Mouse (Mus musculus) embryonic facial prominence, embryonic 13.5 days (tissue): ENCODE data around the gene Camta1. TPM values are rescaled to one million over a fixed set of nuclear protein-coding genes. Genes with fewer than 3 reads are reported as not detected.

Experiments used
- ATAC-seq: fragments of 200-750 bp; cut with Nextera tagmentation; 2 replicates; pipeline ENCODE4 v1.8.0; 2017; ENCODE audit warnings: low read depth; ENCODE audit not compliant: insufficient number of reproducible peaks, insufficient read depth, low FRiP score, low TSS enrichment
- H3K27ac ChIP-seq: fragments of 300-500 bp; sonication (generic); 2 replicates; pipeline ENCODE4 v1.5.1; 2015; ENCODE audit warnings: moderate library complexity, mild to moderate bottlenecking, inconsistent platforms
- H3K27me3 ChIP-seq: fragments of 300-500 bp; sonication (generic); 2 replicates; pipeline ENCODE4 v1.6.1; 2015; ENCODE audit warnings: mild to moderate bottlenecking, inconsistent platforms
- H3K36me3 ChIP-seq: fragments of 300-500 bp; sonication (generic); 2 replicates; pipeline ENCODE4 v1.6.1; 2015; ENCODE audit warnings: mild to moderate bottlenecking, inconsistent platforms
- H3K4me1 ChIP-seq: fragments of 300-500 bp; sonication (generic); 2 replicates; pipeline ENCODE4 v1.6.1; 2015; ENCODE audit warnings: inconsistent platforms
- H3K4me2 ChIP-seq: fragments of 300-500 bp; sonication (generic); 2 replicates; pipeline ENCODE4 v1.6.1; 2015; ENCODE audit warnings: moderate library complexity, mild to moderate bottlenecking, inconsistent platforms
- H3K4me3 ChIP-seq: fragments of 300-500 bp; sonication (generic); 2 replicates; pipeline ENCODE4 v1.5.1; 2015; ENCODE audit warnings: mild to moderate bottlenecking, inconsistent platforms
- H3K9ac ChIP-seq: fragments of 300-500 bp; sonication (generic); 2 replicates; pipeline ENCODE4 v1.6.1; 2015; ENCODE audit warnings: mild to moderate bottlenecking, inconsistent platforms
- H3K9me3 ChIP-seq: fragments of 300-500 bp; sonication (generic); 2 replicates; pipeline ENCODE4 v1.6.1; 2016; ENCODE audit warnings: inconsistent platforms
- WGBS: fragments of 180-500 bp; shearing (Covaris S2); methylation state at CpG from one replicate; pipeline ENCODE4 v1.1.7; 2015; ENCODE audit warnings: mixed read lengths; 5-methylcytosine and 5-hydroxymethylcytosine counted together
- polyA plus RNA-seq: library from polyadenylated mRNA; unstranded; fragments of >200 nt; fragmentation: Nextera tagmentation; extraction: Ambion mirVana; gene quantifications from 2 replicates; pipeline ENCODE4 v1.2.1, GENCODE M21; 2015

Camta1 gene
- polyA plus RNA-seq, 1 experiment from 2014 or later = 106 TPM

GRCm38 (mm10) chr4:151171117-151171516, 690.6 kb downstream of the Camta1 start:
- ATAC-seq = no peak
- H3K36me3 ChIP-seq = no peaks in the 10 kb centered on the region
- no peak overlapping the region for H3K9ac ChIP-seq
- peaks cover 8% of the 10 kb centered on the region for H3K27me3 ChIP-seq
- no peak overlapping the region for H3K27ac ChIP-seq
- H3K4me3 ChIP-seq = no peak overlapping the region
- H3K9me3 ChIP-seq = no peaks in the 10 kb centered on the region
- WGBS = 76% methylated on average over 3 of the region's 3 CpGs
- no peaks in the 10 kb centered on the region for H3K4me1 ChIP-seq
- H3K4me2 ChIP-seq = no peak overlapping the region

- no peaks in the 10 kb centered on the region for H3K9me3 ChIP-seq
- no peak overlapping the region for H3K4me3 ChIP-seq
- peaks cover 2% of the 10 kb centered on the region for H3K4me1 ChIP-seq
- no peak overlapping the region for H3K4me2 ChIP-seq
- H3K9ac ChIP-seq = no peak overlapping the region
- 70% methylated on average over 18 of the region's 18 CpGs for WGBS
- peaks cover 13% of the 10 kb centered on the region for H3K27me3 ChIP-seq
- no peak overlapping the region for H3K27ac ChIP-seq
- no peaks in the 10 kb centered on the region for H3K36me3 ChIP-seq
- no peak for ATAC-seq
Measured at GRCm38 (mm10) chr4:151170658-151171057, 691.0 kb downstream of the Camta1 start.

GRCm38 (mm10) chr4:151166969-151167368, 694.7 kb downstream of the Camta1 start:
- H3K27me3 ChIP-seq = peaks cover 30% of the 10 kb centered on the region
- H3K9me3 ChIP-seq = no peaks in the 10 kb centered on the region
- H3K4me2 ChIP-seq = no peak overlapping the region
- no peak overlapping the region for H3K9ac ChIP-seq
- H3K36me3 ChIP-seq = no peaks in the 10 kb centered on the region
- no peak for ATAC-seq
- H3K27ac ChIP-seq = no peak overlapping the region
- peaks cover 5% of the 10 kb centered on the region for H3K4me1 ChIP-seq
- WGBS = 82% methylated on average over 6 of the region's 6 CpGs
- no peak overlapping the region for H3K4me3 ChIP-seq

DNA sequence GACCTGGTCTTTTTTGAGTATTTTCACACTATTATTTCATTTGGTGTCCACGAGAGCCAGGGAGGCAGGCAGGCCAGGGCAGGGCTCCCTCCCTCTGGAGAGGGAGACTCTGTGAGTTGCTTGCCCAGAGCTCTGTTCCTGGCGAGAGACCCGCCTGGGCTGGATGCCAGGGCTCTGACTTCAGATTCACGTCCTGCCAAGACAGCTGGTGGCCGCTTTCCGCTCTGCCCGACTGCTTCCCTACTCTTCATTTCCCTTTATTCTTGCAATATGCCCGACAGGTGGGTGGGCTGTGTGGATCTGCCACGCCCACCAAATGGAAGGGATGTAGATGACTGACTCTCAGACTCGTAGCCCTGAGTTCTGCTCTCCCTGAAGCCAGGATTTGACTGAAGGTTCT, 696.1 kb downstream of the Camta1 start:
- H3K27ac ChIP-seq = no peak overlapping the region
- peaks cover 5% of the 10 kb centered on the region for H3K4me1 ChIP-seq
- H3K4me2 ChIP-seq = no peak overlapping the region
- H3K27me3 ChIP-seq = peaks cover 30% of the 10 kb centered on the region
- no peak overlapping the region for H3K9ac ChIP-seq
- H3K4me3 ChIP-seq = no peak overlapping the region
- H3K9me3 ChIP-seq = no peaks in the 10 kb centered on the region
- H3K36me3 ChIP-seq = no peaks in the 10 kb centered on the region
- ATAC-seq = no peak
- WGBS = 11% methylated on average over 10 of the region's 10 CpGs

DNA sequence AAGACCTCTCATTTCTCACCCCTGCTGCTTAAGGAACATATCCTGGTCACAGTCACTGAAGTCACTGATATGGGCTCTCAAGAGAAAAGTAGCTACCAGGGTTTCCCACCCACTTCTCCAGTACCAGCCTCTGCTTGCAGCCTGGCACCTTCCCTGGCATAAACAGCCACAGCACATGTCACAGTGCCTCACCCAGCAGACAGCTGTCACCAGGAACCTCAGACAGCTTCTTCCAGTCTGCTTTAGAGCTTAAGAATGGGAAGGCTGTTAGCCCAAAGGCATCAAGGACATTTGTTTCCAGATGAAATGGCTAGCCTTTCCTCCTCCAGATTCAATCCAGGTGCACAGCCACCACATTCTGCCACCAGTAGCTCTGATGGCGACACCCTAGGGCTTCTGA, 697.4 kb downstream of the Camta1 start:
- H3K27me3 ChIP-seq = peaks cover 30% of the 10 kb centered on the region
- no peaks in the 10 kb centered on the region for H3K36me3 ChIP-seq
- no peak overlapping the region for H3K27ac ChIP-seq
- 80% methylated on average over 1 of the region's 1 CpGs for WGBS
- H3K4me2 ChIP-seq = no peak overlapping the region
- no peaks in the 10 kb centered on the region for H3K9me3 ChIP-seq
- no peak overlapping the region for H3K4me3 ChIP-seq
- H3K4me1 ChIP-seq = peaks cover 5% of the 10 kb centered on the region
- ATAC-seq = no peak
- no peak overlapping the region for H3K9ac ChIP-seq

GRCm38 (mm10) chr4:151161869-151162268, 699.8 kb downstream of the Camta1 start:
- Histone ChIP-seq H3K4me1 (peaks cover 5% of the 10 kb centered on the region), H3K9me3 (no peaks in the 10 kb centered on the region), H3K4me3 (no peak overlapping the region), H3K27ac (no peak overlapping the region), H3K9ac (no peak overlapping the region), H3K27me3 (peaks cover 25% of the 10 kb centered on the region), H3K36me3 (no peaks in the 10 kb centered on the region), H3K4me2 (no peak overlapping the region)
- WGBS = 37% methylated on average over 6 of the region's 6 CpGs
- no peak for ATAC-seq

DNA sequence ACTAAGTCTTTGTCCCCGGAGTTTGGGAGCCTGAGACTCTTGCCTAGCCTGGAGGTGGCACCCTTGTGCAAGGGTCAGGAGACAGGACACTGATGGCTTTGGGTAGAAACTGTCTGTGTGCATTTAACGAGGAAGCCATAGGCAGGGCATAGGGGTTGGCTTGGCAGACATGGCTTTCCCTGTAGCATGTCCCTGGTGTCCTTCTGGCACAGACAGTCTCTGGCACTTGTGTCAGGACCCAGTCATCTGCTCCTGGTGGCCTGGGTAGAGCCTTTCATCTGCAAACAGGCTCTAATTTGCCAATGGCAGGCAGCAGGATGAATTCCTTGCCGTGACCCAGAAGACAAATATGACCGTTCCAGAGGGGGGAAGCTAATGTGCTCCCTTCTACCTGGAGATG, 700.7 kb downstream of the Camta1 start:
- H3K9me3 ChIP-seq = no peaks in the 10 kb centered on the region
- peaks cover 20% of the 10 kb centered on the region for H3K27me3 ChIP-seq
- ATAC-seq = no peak
- no peak overlapping the region for H3K4me2 ChIP-seq
- no peak overlapping the region for H3K9ac ChIP-seq
- peaks cover 5% of the 10 kb centered on the region for H3K4me1 ChIP-seq
- H3K36me3 ChIP-seq = no peaks in the 10 kb centered on the region
- 67% methylated on average over 4 of the region's 4 CpGs for WGBS
- no peak overlapping the region for H3K4me3 ChIP-seq
- H3K27ac ChIP-seq = no peak overlapping the region

- H3K4me3 ChIP-seq = no peak overlapping the region
- no peak overlapping the region for H3K27ac ChIP-seq
- H3K9ac ChIP-seq = no peak overlapping the region
- H3K36me3 ChIP-seq = no peaks in the 10 kb centered on the region
- H3K27me3 ChIP-seq = peaks cover 16% of the 10 kb centered on the region
- no peaks in the 10 kb centered on the region for H3K9me3 ChIP-seq
- no peak overlapping the region for H3K4me2 ChIP-seq
- H3K4me1 ChIP-seq = peaks cover 2% of the 10 kb centered on the region
- no peak for ATAC-seq
- 78% methylated on average over 8 of the region's 8 CpGs for WGBS
Measured at GRCm38 (mm10) chr4:151160476-151160875, 701.2 kb downstream of the Camta1 start.

DNA sequence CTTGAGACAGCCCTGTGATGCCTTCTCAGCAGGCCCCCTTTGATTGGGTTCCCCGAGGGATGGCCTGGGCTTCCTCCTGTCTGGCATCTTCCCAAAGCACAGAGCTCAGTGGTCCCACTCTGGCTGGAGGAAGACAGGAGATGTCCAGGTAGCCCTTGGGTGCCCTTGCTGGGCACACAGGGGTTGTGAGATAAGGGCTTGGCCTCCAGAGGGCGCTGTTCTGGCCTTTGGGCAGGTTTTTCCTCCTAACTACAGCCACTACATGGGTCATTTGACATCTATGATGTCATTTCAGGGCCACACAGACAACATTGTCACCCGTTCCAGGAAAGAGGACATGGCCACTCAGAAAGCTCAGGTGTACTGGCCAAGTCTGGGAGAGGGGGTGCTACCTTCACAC, 703.4 kb downstream of the Camta1 start:
- Histone ChIP-seq H3K36me3 (no peaks in the 10 kb centered on the region), H3K4me3 (no peak overlapping the region), H3K9me3 (no peaks in the 10 kb centered on the region), H3K9ac (no peak overlapping the region), H3K4me1 (no peaks in the 10 kb centered on the region), H3K4me2 (no peak overlapping the region), H3K27me3 (no peaks in the 10 kb centered on the region), H3K27ac (no peak overlapping the region)
- ATAC-seq = no peak
- 54% methylated on average over 3 of the region's 3 CpGs for WGBS

- Histone ChIP-seq H3K36me3 (no peaks in the 10 kb centered on the region), H3K27ac (no peak overlapping the region), H3K4me2 (no peak overlapping the region), H3K9me3 (no peaks in the 10 kb centered on the region), H3K9ac (no peak overlapping the region), H3K4me3 (no peak overlapping the region), H3K4me1 (0 out of 2 replicates have a peak, but pooled peaks cover 3% of the 10 kb centered on the region), H3K27me3 (no peaks in the 10 kb centered on the region)
- ATAC-seq = peak; percentile 18; the same call in 1 of the 2 replicates
- 2% methylated on average over 7 of the region's 7 CpGs for WGBS
Measured at GRCm38 (mm10) chr4:151156904-151157303, 704.8 kb downstream of the Camta1 start.

GRCm38 (mm10) chr4:151155587-151155986, 706.1 kb downstream of the Camta1 start:
- 0 out of 2 replicates have a peak, but pooled peaks cover 4% of the 10 kb centered on the region for H3K4me1 ChIP-seq
- no peak overlapping the region for H3K4me3 ChIP-seq
- no peaks in the 10 kb centered on the region for H3K9me3 ChIP-seq
- no peaks in the 10 kb centered on the region for H3K36me3 ChIP-seq
- H3K27me3 ChIP-seq = no peaks in the 10 kb centered on the region
- H3K9ac ChIP-seq = no peak overlapping the region
- H3K27ac ChIP-seq = no peak overlapping the region
- ATAC-seq = no peak
- no peak overlapping the region for H3K4me2 ChIP-seq
- 57% methylated on average over 4 of the region's 4 CpGs for WGBS

GRCm38 (mm10) chr4:151154306-151154705, 707.4 kb downstream of the Camta1 start:
- 58% methylated on average over 4 of the region's 4 CpGs for WGBS
- Histone ChIP-seq H3K27me3 (peaks cover 5% of the 10 kb centered on the region; the same call in 1 of the 2 replicates), H3K9me3 (no peaks in the 10 kb centered on the region), H3K4me3 (no peak overlapping the region), H3K27ac (no peak overlapping the region), H3K9ac (no peak overlapping the region), H3K4me1 (0 out of 2 replicates have a peak, but pooled peaks cover 4% of the 10 kb centered on the region), H3K4me2 (no peak overlapping the region), H3K36me3 (no peaks in the 10 kb centered on the region)
- ATAC-seq = no peak
